Mouse (Mus musculus): ENCODE measurements around the gene Ctu2. TPM values are rescaled to one million over a fixed set of nuclear protein-coding genes. Genes with fewer than 3 reads are reported as not detected.
A peak's percentile ranks its signal among the peaks of the same experiment; 100 is the strongest.

Ctu2 gene
- polyA plus RNA-seq, 1 experiment from 2014 or later: 69.2 TPM

DNA sequence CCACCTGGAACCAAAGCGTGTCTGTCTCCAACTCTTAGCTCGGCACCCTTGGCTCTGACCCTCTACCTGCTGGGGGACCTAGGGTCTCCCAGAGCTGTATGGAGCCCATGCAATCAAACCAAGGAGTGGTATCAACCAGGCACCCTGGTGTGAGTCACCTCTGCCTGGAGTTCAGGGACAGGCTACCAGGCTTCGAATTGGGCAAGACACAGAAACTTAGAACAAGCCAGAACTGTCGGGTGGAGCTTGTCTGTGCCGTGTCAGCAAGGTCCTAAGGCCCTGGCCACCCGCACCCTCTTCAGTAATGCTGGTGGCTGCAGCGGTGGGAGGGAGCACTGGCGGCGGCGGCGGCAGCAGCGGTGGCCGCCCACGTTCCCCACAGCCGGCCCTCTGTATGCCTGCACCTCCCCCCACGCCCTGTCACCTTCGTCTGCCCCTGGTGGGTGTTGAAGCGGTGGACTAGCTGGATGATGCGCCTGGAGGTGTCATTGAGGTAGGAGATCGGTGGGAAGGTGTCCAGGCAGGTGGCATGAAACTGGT, 39.3 kb upstream of the Ctu2 start:
- Histone ChIP-seq H3K9me3 (no peaks in the 10 kb centered on the region; the same call in 1 of the 2 replicates), H3K36me3 (peaks cover 68% of the 10 kb centered on the region), H3K27ac (no peak overlapping the region), H3K4me3 (no peak overlapping the region), H3K9ac (no peak overlapping the region), H3K27me3 (peaks cover 15% of the 10 kb centered on the region), H3K4me2 (no peak overlapping the region), H3K4me1 (replicated peaks) (peaks cover 19% of the 10 kb centered on the region)
- WGBS: 86% methylated on average over 20 of the region's 20 CpGs
- ATAC-seq (ENCODE audit: low FRiP score): no peak

DNA sequence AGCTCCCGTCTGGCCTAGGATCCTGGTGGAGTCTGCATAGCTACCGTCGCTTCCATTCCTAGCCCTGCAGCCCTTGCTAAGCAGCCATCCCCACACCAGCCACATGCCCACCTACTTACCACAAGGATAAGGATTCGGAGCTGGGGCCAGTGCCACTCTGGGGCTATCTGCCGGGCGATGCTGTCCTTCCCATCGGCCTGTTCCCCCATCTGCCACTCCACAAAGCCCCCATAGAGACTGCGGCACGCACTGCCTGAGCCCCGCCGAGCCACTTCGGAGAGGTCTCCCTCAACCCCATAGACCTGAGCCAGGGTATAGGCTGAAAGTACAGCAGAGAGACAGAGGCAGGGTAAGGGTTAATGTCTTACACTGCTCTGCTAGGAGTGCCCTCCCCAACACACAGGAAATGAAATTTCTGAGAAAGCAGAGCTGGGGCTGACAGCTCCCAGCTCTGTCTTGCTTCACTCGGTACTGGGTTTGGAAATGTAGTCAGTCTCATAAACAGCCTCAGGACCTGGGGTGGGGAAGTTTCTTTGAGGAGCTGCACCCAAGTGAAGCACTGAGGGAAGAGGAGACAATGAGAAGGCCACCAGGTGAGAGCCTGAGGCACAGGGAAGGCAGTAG, 38.1 kb upstream of the Ctu2 start:
- no peak overlapping the region for H3K27ac ChIP-seq
- H3K4me1 ChIP-seq (replicated peaks): peaks cover 19% of the 10 kb centered on the region
- H3K27me3 ChIP-seq: peaks cover 6% of the 10 kb centered on the region
- no peak overlapping the region for H3K4me3 ChIP-seq
- no peaks in the 10 kb centered on the region; the same call in 1 of the 2 replicates for H3K9me3 ChIP-seq
- no peak for ATAC-seq (ENCODE audit: low FRiP score)
- 92% methylated on average over 13 of the region's 13 CpGs for WGBS
- H3K4me2 ChIP-seq: no peak overlapping the region
- no peak overlapping the region for H3K9ac ChIP-seq
- H3K36me3 ChIP-seq: peaks cover 68% of the 10 kb centered on the region

DNA sequence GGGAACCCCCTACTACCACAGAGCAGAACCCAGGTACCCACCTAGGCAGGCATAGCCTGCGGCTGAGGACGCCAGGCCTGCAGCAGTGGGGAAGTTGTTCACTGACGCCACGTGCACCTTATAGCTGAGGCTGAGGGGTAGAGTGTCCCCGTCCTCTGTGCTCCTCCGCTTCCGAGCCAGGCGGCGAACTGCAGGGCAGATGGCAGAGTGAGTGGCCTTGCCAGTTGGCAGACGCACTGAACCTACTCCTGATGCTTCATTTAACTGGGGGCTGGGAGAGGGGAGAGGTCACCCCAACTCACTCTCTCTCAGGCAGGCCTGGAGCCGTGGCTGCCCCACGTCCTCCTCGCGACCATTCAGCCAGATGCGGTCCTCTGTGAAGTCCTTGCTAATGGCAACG, 36.6 kb upstream of the Ctu2 start:
- no peaks in the 10 kb centered on the region; the same call in 1 of the 2 replicates for H3K9me3 ChIP-seq
- peaks cover 56% of the 10 kb centered on the region for H3K36me3 ChIP-seq
- H3K4me2 ChIP-seq: no peak overlapping the region
- 96% methylated on average over 16 of the region's 16 CpGs for WGBS
- H3K9ac ChIP-seq: no peak overlapping the region
- H3K4me1 ChIP-seq (replicated peaks): peaks cover 18% of the 10 kb centered on the region
- no peak overlapping the region for H3K4me3 ChIP-seq
- no peaks in the 10 kb centered on the region for H3K27me3 ChIP-seq
- no peak for ATAC-seq (ENCODE audit: low FRiP score)
- no peak overlapping the region for H3K27ac ChIP-seq

DNA sequence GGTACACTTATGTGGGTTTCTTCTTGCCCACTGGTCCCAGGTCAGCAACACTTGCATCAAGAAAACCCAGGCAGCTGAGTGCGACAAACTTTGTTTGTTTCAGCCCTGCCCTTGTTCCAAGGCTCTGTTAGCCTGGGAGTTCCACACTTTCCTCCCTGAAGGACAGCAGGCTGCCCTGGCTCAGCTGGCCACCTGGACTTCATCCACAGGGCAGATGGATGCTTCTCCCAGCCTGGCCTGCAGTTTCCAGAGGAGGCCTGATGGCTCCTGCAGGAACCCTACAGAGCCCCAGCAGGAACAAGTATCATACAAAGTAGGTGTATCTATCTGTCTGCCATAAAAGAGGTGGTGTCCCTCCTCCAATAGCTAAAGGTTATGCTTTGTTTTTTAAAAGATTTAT, 34.6 kb upstream of the Ctu2 start:
- H3K27ac ChIP-seq: no peak overlapping the region
- no peaks in the 10 kb centered on the region for H3K9me3 ChIP-seq
- 95% methylated on average over 1 of the region's 1 CpGs for WGBS
- H3K27me3 ChIP-seq: no peaks in the 10 kb centered on the region
- H3K4me3 ChIP-seq: no peak overlapping the region
- H3K36me3 ChIP-seq: peaks cover 37% of the 10 kb centered on the region
- no peak overlapping the region for H3K9ac ChIP-seq
- H3K4me1 ChIP-seq (replicated peaks): peaks cover 38% of the 10 kb centered on the region
- ATAC-seq (ENCODE audit: low FRiP score): no peak
- no peak overlapping the region for H3K4me2 ChIP-seq

DNA sequence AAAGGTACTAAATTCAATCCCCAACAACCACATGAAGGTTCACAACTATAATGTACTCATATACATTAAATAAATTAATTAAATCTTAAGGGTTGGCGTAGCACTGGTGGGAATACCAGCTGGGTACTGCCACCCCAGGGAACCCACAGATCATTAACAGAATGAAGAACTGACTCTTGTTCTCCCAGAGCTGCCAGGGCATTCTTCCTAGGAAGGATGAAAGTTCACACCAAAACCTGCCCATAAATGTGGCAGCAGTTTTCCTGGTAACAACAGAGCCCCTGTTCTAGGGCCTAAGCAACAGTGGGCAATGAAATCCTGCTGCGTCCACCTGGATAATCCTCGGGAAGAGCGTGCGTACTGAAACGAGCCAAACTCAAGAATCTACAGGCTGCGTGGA, 33.6 kb upstream of the Ctu2 start:
- peaks cover 26% of the 10 kb centered on the region for H3K36me3 ChIP-seq
- 24% methylated on average over 7 of the region's 7 CpGs for WGBS
- H3K27ac ChIP-seq: peak overlapping the region; percentile 98
- peaks cover 41% of the 10 kb centered on the region for H3K4me1 ChIP-seq (replicated peaks)
- H3K9ac ChIP-seq: peak overlapping the region; percentile 87
- H3K27me3 ChIP-seq: no peaks in the 10 kb centered on the region
- H3K4me3 ChIP-seq: peak overlapping the region; percentile 71
- H3K4me2 ChIP-seq: peak overlapping the region; percentile 95
- no peaks in the 10 kb centered on the region for H3K9me3 ChIP-seq
- ATAC-seq (ENCODE audit: low FRiP score): no peak

DNA sequence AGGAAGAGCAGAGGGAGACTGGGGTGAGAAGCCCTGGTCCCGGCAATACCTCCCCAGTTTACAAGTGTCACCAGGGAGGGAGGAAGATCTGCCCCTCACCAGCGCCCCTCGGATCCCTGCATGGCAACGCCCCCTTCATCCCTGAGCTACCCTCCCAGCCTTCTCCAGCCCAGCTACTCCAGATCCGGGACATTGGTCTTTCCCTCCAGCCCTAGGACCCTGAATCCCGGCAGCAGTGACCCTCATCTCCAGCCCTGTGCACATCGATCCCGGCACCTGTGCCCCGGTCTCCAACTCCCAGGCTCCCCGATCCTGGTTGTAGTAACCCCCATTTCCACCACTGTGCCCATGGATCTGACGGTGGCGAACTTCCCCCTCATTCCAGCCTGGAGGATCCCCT, 33.2 kb upstream of the Ctu2 start:
- Histone ChIP-seq H3K4me3 (peak overlapping the region; percentile 71), H3K9me3 (no peaks in the 10 kb centered on the region), H3K27me3 (no peaks in the 10 kb centered on the region), H3K4me2 (peak overlapping the region; percentile 95), H3K36me3 (peaks cover 22% of the 10 kb centered on the region), H3K9ac (peak overlapping the region; percentile 87), H3K27ac (peak overlapping the region; percentile 98), H3K4me1 (replicated peaks) (peaks cover 41% of the 10 kb centered on the region)
- under 1% methylated on average over 12 of the region's 12 CpGs for WGBS
- no peak; the same call in 1 of the 2 replicates for ATAC-seq (ENCODE audit: low FRiP score)

DNA sequence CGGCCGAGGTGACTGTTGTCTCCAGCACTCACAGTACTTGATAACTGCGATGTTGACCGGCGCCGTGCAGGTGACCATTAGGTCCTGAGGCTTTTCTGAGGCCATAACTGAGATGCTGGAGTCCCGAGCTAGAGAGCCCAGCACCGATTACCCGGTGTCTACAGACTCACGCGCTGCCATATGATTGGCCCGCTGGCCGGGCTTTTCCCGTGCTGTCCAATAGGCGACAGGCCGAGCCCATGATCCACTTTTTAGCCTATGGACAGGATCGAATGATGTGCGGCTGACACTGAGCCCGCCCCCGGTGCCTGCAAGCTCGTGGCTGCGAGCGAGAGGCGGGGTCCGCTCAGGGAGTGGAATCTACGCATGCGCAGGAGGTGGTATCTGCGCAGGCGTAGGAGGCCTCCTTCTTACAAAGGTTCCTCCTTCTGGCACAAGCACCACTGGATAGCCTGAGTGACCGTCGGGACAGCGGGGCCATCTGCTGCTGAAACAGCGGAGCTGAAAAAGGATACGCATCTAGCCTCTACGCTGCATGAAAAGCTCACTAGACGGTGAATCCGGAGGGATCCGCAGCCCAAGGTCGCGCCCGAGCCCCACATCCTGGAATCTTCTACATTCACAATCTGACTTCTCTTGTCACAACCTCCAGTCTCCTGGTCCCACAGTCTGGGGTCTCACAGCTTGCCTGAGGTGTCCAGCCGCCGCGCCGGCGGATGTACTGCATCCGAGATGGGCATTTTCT, 32.5 kb upstream of the Ctu2 start, which contains the start of gene Mvd:
Gene Mvd, minus strand, starts transcription at position 161 of the 745 bp plus-strand sequence.
- H3K4me1 ChIP-seq (replicated peaks): peaks cover 41% of the 10 kb centered on the region
- peak within 1 kb of the TSS; percentile 95 for H3K4me2 ChIP-seq
- H3K4me3 ChIP-seq: peak within 1 kb of the TSS; percentile 71
- peak within 1 kb of the TSS; percentile 89 for H3K9ac ChIP-seq
- H3K27me3 ChIP-seq: no peaks in the 10 kb centered on the region
- WGBS: 0% methylated on average over 47 of the region's 47 CpGs
- peak within 1 kb of the TSS; percentile 98 for H3K27ac ChIP-seq
- peak; percentile 98 for ATAC-seq (ENCODE audit: low FRiP score)
- H3K9me3 ChIP-seq: no peaks in the 10 kb centered on the region
- H3K36me3 ChIP-seq: peaks cover 15% of the 10 kb centered on the region

DNA sequence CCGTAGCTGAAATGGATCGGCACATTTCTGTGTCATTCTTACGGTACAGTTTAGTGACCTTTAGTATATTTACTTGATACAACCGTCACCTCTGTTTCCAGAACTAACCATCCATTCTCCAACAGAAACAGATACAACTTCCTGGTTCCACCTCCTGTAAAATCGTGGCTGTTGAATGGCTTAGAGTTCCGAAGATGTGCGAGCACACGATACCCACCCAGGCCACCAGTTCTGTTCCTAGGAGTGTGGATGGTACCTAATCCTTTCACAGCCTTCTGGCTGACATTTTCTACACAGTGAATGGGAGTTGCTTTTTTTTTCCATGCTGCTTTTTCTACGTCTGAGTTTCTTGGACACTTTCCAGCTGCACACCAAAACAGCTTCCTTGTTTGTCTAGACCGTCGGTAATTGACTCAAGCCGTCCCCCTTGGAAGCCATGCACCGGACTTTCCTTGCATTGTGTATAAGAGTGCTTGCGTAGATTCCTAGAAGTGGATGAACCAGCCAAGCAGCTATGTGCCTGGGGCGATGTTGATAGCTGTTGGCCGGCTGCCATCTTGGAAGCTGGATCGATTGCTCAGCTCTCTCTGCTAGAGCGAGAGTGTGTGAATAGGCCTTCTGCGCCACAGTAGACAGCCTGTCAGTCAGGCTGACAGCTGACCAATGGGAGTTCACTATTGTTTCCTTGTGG, 31.7 kb upstream of the Ctu2 start:
- whole genome bisulfite sequencing: 17% methylated on average over 19 of the region's 19 CpGs
- peaks cover 9% of the 10 kb centered on the region for H3K36me3 ChIP-seq
- H3K4me1 ChIP-seq (replicated peaks): peaks cover 41% of the 10 kb centered on the region
- peak overlapping the region; percentile 98 for H3K27ac ChIP-seq
- H3K9me3 ChIP-seq: no peaks in the 10 kb centered on the region
- H3K4me2 ChIP-seq: peak overlapping the region; percentile 95
- peak overlapping the region; percentile 89 for H3K9ac ChIP-seq
- peak; percentile 33 for ATAC-seq (ENCODE audit: low FRiP score)
- H3K4me3 ChIP-seq: peak overlapping the region; percentile 71
- H3K27me3 ChIP-seq: no peaks in the 10 kb centered on the region

DNA sequence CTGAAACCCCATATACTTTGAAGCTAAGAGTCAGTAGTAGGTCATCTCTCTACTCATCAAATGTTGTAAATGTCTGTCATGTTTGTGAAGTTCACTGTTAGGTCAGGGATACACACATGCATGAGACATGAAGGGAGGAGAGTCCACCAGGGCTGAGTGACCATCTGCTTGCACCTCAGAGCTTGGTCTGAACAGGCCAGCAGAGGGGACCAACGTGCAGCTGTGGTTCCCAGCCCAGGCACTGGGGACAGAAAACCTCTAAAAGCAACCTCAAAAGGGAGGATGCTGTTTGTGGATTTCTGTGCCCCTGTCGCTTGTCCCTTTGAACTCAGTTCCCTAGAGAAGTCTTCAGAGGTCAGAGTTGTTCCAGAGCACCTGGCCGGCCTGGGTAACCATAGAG, 30.7 kb upstream of the Ctu2 start:
- Histone ChIP-seq H3K4me2 (peak overlapping the region; percentile 95), H3K4me3 (peak overlapping the region; percentile 71), H3K4me1 (replicated peaks) (peaks cover 41% of the 10 kb centered on the region), H3K27me3 (0 out of 2 replicates have a peak, but pooled peaks cover 3% of the 10 kb centered on the region), H3K9me3 (no peaks in the 10 kb centered on the region), H3K36me3 (no peaks in the 10 kb centered on the region), H3K27ac (peak overlapping the region; percentile 98), H3K9ac (peak overlapping the region; percentile 89; the same call in 1 of the 2 replicates)
- 61% methylated on average over 3 of the region's 3 CpGs for WGBS
- no peak for ATAC-seq (ENCODE audit: low FRiP score)

DNA sequence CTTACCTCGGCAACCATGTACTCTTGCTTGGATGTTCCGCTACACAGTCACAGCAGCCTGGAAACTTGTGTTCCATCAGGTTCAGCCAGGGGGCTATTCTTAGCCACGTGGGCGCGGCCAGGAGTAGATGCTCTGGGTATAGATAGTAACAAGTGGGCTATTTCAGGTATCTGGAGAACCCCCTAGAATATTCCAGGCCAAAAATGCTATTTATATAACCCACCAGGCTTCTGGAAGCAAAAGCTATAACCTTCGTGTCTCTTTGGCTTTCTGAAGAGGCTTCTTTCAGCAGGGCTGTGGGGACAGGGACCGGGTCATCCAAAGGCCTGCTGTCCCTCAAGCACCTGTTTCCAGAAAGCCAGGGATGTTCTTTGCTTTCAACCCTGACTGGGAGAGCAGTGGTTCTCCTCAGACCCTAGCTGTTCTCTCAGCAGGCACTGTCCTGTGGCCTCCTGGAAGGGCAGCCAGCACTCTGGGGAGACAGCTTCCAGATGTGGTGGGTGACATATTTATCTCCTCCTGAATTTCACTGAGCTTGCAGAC, 24.7 kb upstream of the Ctu2 start:
- 85% methylated on average over 7 of the region's 7 CpGs for WGBS
- no peaks in the 10 kb centered on the region for H3K9me3 ChIP-seq
- no peak overlapping the region for H3K4me3 ChIP-seq
- no peak for ATAC-seq (ENCODE audit: low FRiP score)
- no peak overlapping the region for H3K9ac ChIP-seq
- H3K27me3 ChIP-seq: peaks cover 15% of the 10 kb centered on the region; the same call in 1 of the 2 replicates
- H3K4me1 ChIP-seq (replicated peaks): peaks cover 4% of the 10 kb centered on the region; the same call in 1 of the 2 replicates
- H3K27ac ChIP-seq: no peak overlapping the region
- no peaks in the 10 kb centered on the region for H3K36me3 ChIP-seq
- H3K4me2 ChIP-seq: no peak overlapping the region

DNA sequence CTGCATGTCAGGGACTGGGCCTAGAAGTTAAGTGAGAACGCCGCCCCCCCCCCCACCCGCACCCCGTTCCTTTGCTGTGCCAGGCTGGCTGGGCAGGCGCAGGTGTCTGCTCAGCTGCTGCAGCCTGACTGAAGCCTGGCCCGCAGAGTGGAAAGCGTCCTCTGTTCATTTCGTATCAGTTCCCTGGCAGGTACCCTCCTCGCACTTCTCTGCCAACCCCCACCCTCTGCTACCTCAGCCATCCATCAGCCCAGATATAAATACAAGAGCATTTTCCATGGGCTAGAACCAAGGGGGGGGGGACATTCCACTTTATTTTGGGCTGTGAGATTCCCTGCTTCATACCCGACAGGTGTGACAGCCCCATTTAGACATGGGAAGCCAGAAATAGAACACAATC, 23.8 kb upstream of the Ctu2 start:
- Histone ChIP-seq H3K4me3 (no peak overlapping the region), H3K9ac (no peak overlapping the region), H3K9me3 (no peaks in the 10 kb centered on the region), H3K4me1 (replicated peaks) (no peaks in the 10 kb centered on the region), H3K4me2 (no peak overlapping the region), H3K27me3 (peaks cover 25% of the 10 kb centered on the region), H3K27ac (no peak overlapping the region), H3K36me3 (no peaks in the 10 kb centered on the region)
- ATAC-seq (ENCODE audit: low FRiP score): no peak
- WGBS: 89% methylated on average over 10 of the region's 10 CpGs

DNA sequence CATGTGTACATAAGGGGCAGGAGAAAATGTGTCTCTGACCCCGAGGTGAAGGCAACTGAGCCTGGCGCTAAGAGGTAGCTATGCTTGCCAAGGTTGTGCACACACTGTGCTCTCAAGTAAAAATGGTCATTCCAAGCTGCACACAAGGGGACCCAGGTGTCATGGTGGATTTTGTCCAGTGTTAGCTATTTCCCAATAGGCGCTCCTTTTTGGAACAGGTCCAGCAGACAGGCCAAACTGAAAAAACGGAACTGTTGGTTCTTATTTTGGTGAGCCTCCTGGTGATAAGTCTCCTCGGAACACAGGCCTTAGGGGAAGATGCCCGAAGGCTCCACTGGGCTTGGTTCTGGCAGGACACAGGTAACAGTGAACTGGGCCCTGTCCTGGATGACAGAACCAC, 21.5 kb upstream of the Ctu2 start:
- 84% methylated on average over 6 of the region's 6 CpGs for WGBS
- Histone ChIP-seq H3K9ac (no peak overlapping the region), H3K27me3 (peaks cover 46% of the 10 kb centered on the region), H3K9me3 (no peaks in the 10 kb centered on the region), H3K36me3 (no peaks in the 10 kb centered on the region), H3K4me3 (no peak overlapping the region), H3K27ac (no peak overlapping the region), H3K4me1 (replicated peaks) (no peaks in the 10 kb centered on the region), H3K4me2 (no peak overlapping the region)
- ATAC-seq (ENCODE audit: low FRiP score): no peak
